Mouse (Mus musculus) liver, embryonic 14.5 days (tissue): Measurements from ENCODE around the gene Ubtf.

Experiments used
- CTCF ChIP-seq: IDR thresholded peaks from 2 replicates; pipeline ENCODE4 v1.5.1; 2016; ENCODE audit warnings: antibody characterized with exemption, low read depth, control low read depth
- EP300 ChIP-seq: IDR thresholded peaks from 2 replicates; pipeline ENCODE4 v1.6.1; 2016; ENCODE audit warnings: antibody characterized with exemption, low read depth

DNA sequence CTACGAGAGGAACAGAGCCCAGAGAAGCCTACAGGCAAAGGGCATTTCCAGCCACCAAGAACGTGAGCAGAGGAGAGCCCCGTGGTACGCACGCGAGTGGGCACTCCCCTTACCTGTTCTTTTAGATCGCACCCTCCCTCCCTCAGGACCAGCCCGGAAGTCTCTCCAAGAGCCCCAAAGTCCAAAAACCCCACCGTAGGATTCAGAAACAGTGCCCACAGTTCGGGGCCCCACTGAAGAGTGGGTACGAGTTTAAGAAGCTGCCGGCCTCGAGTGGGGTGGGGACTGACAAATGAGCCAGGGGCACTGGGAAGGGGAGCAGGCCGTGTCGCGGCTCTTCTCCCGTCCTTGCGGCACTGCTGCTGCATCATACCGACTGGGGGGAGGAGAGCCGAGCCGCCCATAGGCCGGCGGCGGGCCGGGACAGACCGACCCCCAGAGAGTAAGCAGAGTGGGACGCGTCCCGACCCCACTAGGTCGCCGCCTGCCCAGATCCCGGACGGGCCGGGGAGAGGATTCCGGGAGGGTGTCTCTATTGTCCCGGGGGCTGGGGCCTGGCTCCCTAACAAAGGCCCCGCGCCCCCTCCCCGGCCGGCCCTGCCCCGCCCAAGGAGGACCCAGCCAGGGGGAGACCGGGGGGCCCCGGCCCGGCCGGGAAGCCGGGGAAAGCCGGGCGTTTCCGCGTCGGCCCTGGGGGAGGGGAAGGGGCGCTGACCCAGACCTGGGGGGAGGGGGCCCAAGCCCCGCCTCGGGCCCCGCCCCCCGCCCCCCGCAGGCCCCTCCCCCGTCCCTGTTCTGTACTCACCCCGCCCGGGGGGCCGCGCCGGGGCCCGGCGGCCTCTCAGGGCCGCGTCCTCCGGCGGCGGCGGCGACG lies 23.7 kb downstream of the Ubtf start:
- TF ChIP-seq CTCF (no peak), EP300 (no peak)
